Mouse (Mus musculus): ENCODE results near the gene Aqp12.
A peak's percentile ranks its signal among the peaks of the same experiment; 100 is the strongest.
"Not testable (repeated sequence)": the region's sequence is repeated elsewhere in the genome, so short reads cannot be mapped to it uniquely, and the experiment has no call there.

Gene Aqp12

GRCm38 (mm10) chr1:93006061-93006460 lies at the start of gene Aqp12:
Gene Aqp12 (plus strand): TSS chr1:93006334.
- DNase-seq (ENCODE audit: extremely low spot score): no peak

- peak; percentile 49 for DNase-seq (ENCODE audit: extremely low spot score)
These were observed 49.4 kb upstream of the Aqp12 start for GRCm38 (mm10) chr1:92956571-92957335.

DNA sequence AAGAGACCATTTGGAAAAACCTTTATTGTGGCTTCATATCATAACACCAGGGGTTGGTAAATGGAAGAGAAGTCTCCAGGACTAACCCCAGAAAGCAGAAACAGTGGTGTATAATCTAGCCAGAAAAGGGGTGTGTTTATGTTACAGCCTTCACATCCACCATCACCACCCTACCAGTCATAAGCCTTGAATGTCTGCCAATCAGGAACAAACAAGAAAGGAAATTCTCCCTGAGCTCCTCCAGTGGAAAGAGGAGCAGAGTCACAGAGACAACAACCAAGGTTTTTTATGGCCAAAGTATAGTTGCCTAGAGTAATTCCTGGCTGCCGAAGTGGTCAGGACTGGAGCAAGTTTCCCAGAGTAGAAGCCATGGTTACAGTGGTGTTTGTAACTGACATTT lies 47.1 kb upstream of the Aqp12 start:
- DNase-seq (ENCODE audit: extremely low spot score): no peak

GRCm38 (mm10) chr1:92970791-92971190 lies 35.3 kb upstream of the Aqp12 start:
- not testable (repeated sequence) for DNase-seq (ENCODE audit: extremely low spot score)

DNA sequence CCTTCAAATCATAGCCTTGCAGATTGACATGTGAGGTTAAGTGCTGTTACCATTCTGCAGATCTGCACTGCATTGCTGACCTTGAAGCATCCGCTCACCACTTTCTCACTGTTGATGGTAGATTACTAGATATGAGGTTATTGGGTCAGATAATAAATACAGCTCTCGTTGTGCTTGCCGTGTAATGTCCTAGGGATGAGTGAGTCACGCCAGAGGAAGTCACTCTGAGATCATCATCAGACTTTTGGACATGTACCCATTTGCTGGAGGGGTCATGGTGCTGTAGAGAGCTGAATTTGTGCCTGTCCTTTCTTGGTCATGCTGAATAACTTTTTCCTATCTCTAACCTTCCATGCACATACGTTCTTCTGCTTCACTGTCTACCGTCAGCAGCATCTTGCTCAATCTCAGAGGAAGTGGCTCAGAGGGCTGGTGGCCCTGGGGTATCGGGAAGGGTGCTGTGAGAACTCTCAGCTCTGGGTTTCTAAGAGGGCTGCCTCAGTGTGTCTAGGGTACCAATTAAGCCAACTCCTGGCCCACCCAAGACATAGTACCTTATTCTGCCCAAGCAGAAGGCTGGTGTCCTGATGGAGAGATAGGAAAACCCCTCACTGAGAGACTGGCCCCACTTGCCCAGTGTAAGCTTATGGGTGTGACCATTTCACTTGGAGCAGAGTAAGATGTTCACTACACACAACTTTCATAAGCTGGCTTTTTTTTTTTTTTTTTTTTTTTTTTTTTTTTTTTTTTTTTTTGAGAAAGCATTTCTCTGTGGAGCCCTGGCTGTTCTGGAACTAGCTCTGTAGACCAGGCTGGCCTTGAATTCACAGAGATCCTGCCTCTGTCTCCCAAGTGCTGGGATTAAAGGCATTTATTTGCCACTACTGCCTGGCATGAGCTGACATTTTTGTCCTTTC lies 34.0 kb upstream of the Aqp12 start:
- DNase-seq (ENCODE audit: extremely low spot score): no peak

GRCm38 (mm10) chr1:92972854-92973253 lies 33.3 kb upstream of the Aqp12 start:
- no peak for DNase-seq (ENCODE audit: extremely low spot score)

GRCm38 (mm10) chr1:92976141-92976566 lies 30.0 kb upstream of the Aqp12 start:
- DNase-seq (ENCODE audit: extremely low spot score): peak; percentile 4

- no peak for DNase-seq (ENCODE audit: extremely low spot score)
These were observed 27.5 kb upstream of the Aqp12 start for GRCm38 (mm10) chr1:92978645-92979044.

DNA sequence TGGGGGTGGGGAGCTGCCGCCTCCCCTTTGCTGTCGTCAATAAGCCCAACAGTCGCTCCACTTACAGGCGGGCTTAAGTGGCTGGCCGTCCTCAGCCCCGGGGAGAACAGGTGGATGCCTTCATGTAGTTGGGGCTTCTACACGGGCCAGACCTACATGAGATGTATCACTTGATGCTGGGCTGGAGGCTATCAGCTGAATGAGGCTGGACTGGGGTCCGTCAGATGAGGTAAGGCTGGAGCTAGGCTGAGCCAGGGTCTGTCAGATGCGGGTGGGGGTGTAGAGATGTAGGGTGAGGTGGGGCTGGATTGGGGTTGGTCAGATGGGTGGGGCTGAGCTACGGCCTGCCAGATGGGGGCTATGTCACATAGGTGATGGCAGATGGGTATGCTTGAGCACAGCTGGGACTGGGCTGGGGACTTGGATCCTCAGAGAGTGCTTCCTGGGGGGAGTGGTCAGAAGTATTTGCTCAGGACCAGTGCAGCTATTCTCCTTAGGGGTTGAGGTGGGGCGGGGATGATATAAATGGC lies 27.0 kb upstream of the Aqp12 start:
- DNase-seq (ENCODE audit: extremely low spot score): no peak

GRCm38 (mm10) chr1:92981056-92981845 lies 24.9 kb upstream of the Aqp12 start:
- DNase-seq (ENCODE audit: extremely low spot score): no peak

- no peak for DNase-seq (ENCODE audit: extremely low spot score)
These were observed 23.1 kb upstream of the Aqp12 start for GRCm38 (mm10) chr1:92982931-92983605.

- no peak for DNase-seq (ENCODE audit: extremely low spot score)
These were observed 21.1 kb upstream of the Aqp12 start for GRCm38 (mm10) chr1:92984999-92985398.

GRCm38 (mm10) chr1:92988894-92989293 lies 17.2 kb upstream of the Aqp12 start:
- DNase-seq (ENCODE audit: extremely low spot score): no peak

GRCm38 (mm10) chr1:92989891-92990290 lies 16.2 kb upstream of the Aqp12 start:
- no peak for DNase-seq (ENCODE audit: extremely low spot score)

DNA sequence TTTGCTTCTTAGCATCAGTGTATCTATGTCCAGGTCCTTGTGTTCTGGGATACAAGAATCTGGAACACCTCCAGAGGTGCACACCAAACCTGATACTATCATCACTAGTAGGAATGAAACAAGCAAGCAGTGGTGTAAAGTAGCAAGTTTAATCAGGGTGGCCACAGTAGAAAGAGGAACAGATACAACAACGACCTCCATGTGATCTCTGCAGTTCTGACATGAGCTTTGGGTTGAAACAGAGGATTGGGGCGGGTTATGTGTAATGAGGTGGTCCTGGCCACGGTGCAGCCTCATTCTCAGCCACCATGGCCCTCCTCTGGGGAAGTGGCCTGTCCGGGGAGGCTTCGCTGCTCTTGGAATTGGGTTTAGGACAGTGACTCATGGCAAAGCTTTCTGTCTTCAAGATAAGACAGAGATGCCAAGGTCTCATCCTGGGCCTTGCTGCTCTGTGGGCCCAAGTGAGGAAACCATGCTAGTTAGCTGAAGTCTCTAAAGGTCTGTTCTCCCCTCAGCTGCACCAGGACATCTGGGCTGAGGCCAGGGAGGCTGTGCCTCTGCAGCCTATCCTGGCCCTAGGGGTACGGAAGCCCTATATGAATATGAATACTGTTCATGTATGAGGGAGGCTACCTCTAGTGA lies 13.8 kb upstream of the Aqp12 start:
- no peak for DNase-seq (ENCODE audit: extremely low spot score)

DNA sequence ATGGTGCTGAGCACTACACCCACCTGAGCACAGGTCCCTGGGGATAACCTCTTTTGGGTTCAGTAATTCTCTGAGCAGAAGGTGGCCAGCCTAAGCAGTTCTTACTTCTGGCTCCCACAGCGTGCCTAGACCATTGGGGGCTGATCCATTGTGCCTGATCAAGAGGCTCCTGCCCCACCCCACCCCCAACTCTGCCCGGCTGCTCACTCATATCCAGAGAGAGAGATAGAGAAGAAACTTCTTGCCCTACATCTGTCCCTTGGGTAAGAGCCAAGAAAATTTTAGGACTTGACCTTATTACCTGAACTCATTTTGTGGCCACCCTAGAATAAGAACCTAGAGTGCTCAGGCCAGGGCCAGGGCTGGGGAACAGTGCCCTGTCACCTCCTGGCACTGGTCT lies 13.3 kb upstream of the Aqp12 start:
- no peak for DNase-seq (ENCODE audit: extremely low spot score)

DNA sequence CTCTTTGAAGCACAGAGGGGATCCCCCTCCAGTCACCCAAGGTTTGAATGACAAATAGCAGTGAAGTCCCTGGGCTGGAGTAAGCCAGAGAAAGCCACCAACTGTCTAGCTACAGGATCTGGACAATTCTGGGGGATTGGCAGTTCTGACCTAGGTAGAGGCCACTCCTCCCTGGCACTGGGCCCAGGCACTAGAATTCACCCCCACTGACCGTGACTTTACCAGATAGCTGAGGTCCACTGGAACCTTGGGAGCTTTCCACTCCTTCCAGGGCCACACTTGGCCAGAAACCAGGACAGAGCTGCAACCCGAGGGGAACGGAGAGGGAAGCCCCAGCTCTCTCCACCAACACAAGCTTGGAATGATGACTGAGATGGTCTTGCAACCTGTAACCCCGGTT lies 3.1 kb downstream of the Aqp12 start:
- DNase-seq (ENCODE audit: extremely low spot score): no peak

GRCm38 (mm10) chr1:93010731-93011130 lies 4.6 kb downstream of the Aqp12 start:
- DNase-seq (ENCODE audit: extremely low spot score): peak; percentile 17

- DNase-seq (ENCODE audit: extremely low spot score): no peak
These were observed 6.0 kb downstream of the Aqp12 start for GRCm38 (mm10) chr1:93012103-93012585.

GRCm38 (mm10) chr1:93013367-93013766 lies 7.2 kb downstream of the Aqp12 start:
- DNase-seq (ENCODE audit: extremely low spot score): no peak
